Mouse (Mus musculus): ENCODE results near the gene Tmem256. TPM values are rescaled to one million over a fixed set of nuclear protein-coding genes. Genes with fewer than 3 reads are reported as not detected.
"Not testable (repeated sequence)": the region's sequence is repeated elsewhere in the genome, so short reads cannot be mapped to it uniquely, and the experiment has no call there.

Gene Tmem256
- total and polyA plus RNA-seq, 3 experiments, result 202 to 513 (median 434) TPM

- no peak for ATAC-seq (ENCODE audit: extremely low read depth, insufficient number of reproducible peaks, low FRiP score, poor library complexity, severe bottlenecking)
- H3K9me3 ChIP-seq (replicated peaks), result no peaks in the 10 kb centered on the region
- DNase-seq (ENCODE audit: low spot score), result no peak
- TF ChIP-seq GATA1 (IDR thresholded peaks at IDR 0.05; ENCODE audit: borderline replicate concordance, low read length) (no peak), TAL1 (conservative IDR thresholded peaks at IDR 0.05; ENCODE audit: low read depth, low read length) (no peak), POLR2AphosphoS5 (IDR thresholded peaks at IDR 0.05; ENCODE audit: insufficient replicate concordance, low read depth, low read length) (no peak), GATA2 (IDR thresholded peaks at IDR 0.05; ENCODE audit: borderline replicate concordance, low read depth, low read length) (no peak), CTCF (IDR thresholded peaks at IDR 0.05; ENCODE audit: low read depth, low read length) (no peak)
- H3K4me1 ChIP-seq (ENCODE audit: insufficient read depth, low read depth, low read length), result peaks cover 35% of the 10 kb centered on the region
- H3K36me3 ChIP-seq (replicated peaks), result no peaks in the 10 kb centered on the region
- H3K4me3 ChIP-seq (ENCODE audit: low read depth, low read length), result no peak within 1 kb of the TSS
- peaks cover 27% of the 10 kb centered on the region for H3K27me3 ChIP-seq (ENCODE audit: insufficient read depth, low read length)
Observed at GRCm38 (mm10) chr11:69858113-69858998, 20.0 kb downstream of the Tmem256 start, which contains the start of gene Tnk1. TSS of gene Tnk1 (minus strand) at chr11:69858730.

GRCm38 (mm10) chr11:69863729-69864128, 25.4 kb downstream of the Tmem256 start:
- H3K36me3 ChIP-seq (replicated peaks); H3K9me3 ChIP-seq (replicated peaks); DNase-seq (ENCODE audit: low spot score); H3K4me3 ChIP-seq (ENCODE audit: low read depth, low read length); ATAC-seq (ENCODE audit: extremely low read depth, insufficient number of reproducible peaks, low FRiP score, poor library complexity, severe bottlenecking): not testable (repeated sequence)
- peaks cover 36% of the 10 kb centered on the region for H3K27me3 ChIP-seq (ENCODE audit: insufficient read depth, low read length)
- peaks cover 12% of the 10 kb centered on the region for H3K4me1 ChIP-seq (ENCODE audit: insufficient read depth, low read depth, low read length)

DNA sequence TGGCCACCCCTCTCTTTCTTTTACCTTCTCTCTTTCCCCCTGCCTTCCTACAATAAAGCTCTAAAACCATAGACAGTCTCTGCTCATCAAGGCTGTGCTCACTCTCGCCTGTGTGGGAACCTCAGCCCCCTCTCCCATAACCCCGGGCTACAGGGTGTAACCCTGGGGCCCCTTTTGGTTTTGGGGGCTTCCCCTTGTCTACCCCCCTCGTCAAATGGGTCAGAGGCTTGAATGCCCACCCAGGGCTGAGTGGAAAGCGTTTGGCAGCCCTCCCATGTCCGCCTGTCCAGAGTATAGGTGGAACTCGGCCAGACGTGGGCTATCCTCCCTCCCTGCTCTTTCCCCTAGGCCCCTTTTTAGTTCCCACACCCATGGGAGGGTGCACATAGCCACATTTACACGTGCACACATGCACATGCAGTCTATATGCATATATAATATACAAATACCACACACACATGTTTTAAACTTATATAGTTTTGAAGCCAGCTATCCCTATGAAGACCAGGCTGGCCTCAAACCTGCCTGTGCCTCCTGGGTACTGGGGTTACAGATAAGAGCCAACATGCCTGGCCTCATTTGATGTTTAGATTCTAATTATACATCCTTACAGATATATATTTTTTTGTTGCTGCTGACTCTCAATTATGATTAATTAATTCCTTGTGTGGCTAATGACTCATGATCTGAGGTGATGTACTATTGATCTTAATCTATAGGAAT, 26.0 kb downstream of the Tmem256 start:
- peaks cover 12% of the 10 kb centered on the region for H3K4me1 ChIP-seq (ENCODE audit: insufficient read depth, low read depth, low read length)
- no peak for TF ChIP-seq POLR2AphosphoS5 (IDR thresholded peaks at IDR 0.05; ENCODE audit: insufficient replicate concordance, low read depth, low read length)
- no peak for TF ChIP-seq TAL1 (conservative IDR thresholded peaks at IDR 0.05; ENCODE audit: low read depth, low read length)
- TF ChIP-seq GATA2 (IDR thresholded peaks at IDR 0.05; ENCODE audit: borderline replicate concordance, low read depth, low read length), result no peak
- no peak for TF ChIP-seq CTCF (IDR thresholded peaks at IDR 0.05; ENCODE audit: low read depth, low read length)
- no peak for TF ChIP-seq GATA1 (IDR thresholded peaks at IDR 0.05; ENCODE audit: borderline replicate concordance, low read length)
- no peaks in the 10 kb centered on the region for H3K9me3 ChIP-seq (replicated peaks)
- no peak for ATAC-seq (ENCODE audit: extremely low read depth, insufficient number of reproducible peaks, low FRiP score, poor library complexity, severe bottlenecking)
- peaks cover 36% of the 10 kb centered on the region for H3K27me3 ChIP-seq (ENCODE audit: insufficient read depth, low read length)
- DNase-seq (ENCODE audit: low spot score), result no peak
- no peak overlapping the region for H3K4me3 ChIP-seq (ENCODE audit: low read depth, low read length)
- no peaks in the 10 kb centered on the region for H3K36me3 ChIP-seq (replicated peaks)

DNA sequence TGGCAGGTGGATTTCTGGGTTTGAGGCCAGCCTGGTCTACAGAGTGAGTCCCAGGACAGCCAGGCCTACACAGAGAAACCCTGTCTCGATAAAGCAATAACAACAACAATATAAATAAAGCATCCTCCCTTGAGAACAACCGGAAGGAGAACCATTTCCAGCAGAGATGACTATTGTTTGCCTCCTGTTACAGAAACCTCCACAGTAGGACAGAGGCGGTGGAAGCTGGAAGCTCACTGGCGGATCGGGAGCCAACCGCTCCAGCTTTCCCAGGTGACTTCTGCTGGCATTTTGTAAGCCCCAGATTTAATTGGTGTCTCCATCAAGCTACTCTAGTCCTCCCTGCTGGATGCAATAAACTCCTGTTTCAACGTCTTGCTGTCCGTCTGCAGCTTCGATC, 27.2 kb downstream of the Tmem256 start:
- Histone ChIP-seq H3K9me3 (replicated peaks) (no peaks in the 10 kb centered on the region), H3K36me3 (replicated peaks) (no peaks in the 10 kb centered on the region), H3K4me3 (ENCODE audit: low read depth, low read length) (no peak overlapping the region), H3K27me3 (ENCODE audit: insufficient read depth, low read length) (peaks cover 33% of the 10 kb centered on the region), H3K4me1 (ENCODE audit: insufficient read depth, low read depth, low read length) (peaks cover 12% of the 10 kb centered on the region)
- DNase-seq (ENCODE audit: low spot score) (no peak), ATAC-seq (ENCODE audit: extremely low read depth, insufficient number of reproducible peaks, low FRiP score, poor library complexity, severe bottlenecking) (no peak)
- TF ChIP-seq TAL1 (conservative IDR thresholded peaks at IDR 0.05; ENCODE audit: low read depth, low read length) (no peak), GATA2 (IDR thresholded peaks at IDR 0.05; ENCODE audit: borderline replicate concordance, low read depth, low read length) (no peak), CTCF (IDR thresholded peaks at IDR 0.05; ENCODE audit: low read depth, low read length) (no peak), POLR2AphosphoS5 (IDR thresholded peaks at IDR 0.05; ENCODE audit: insufficient replicate concordance, low read depth, low read length) (no peak), GATA1 (IDR thresholded peaks at IDR 0.05; ENCODE audit: borderline replicate concordance, low read length) (no peak)

DNA sequence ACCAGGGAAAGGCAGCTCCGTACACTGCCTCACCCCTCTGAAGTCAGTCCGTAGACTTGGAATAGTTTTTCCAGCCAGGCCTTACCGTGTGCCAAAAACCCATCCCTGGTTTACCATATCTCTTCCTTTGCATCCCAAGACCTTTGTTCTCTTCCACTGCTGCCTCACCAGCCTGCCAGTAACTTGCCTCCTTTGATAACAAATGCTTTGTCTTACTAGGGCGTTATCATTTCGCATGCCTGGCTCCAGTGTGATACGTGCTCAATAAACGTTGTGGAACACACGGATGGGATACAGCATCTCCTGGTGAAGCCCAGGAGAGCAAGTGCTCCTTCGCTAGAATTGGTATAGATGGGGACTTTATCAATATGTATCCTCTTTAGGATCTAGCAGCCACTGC, 29.0 kb downstream of the Tmem256 start:
- H3K9me3 ChIP-seq (replicated peaks), result no peaks in the 10 kb centered on the region
- no peaks in the 10 kb centered on the region for H3K36me3 ChIP-seq (replicated peaks)
- H3K27me3 ChIP-seq (ENCODE audit: insufficient read depth, low read length), result peaks cover 39% of the 10 kb centered on the region
- DNase-seq (ENCODE audit: low spot score) (no peak), ATAC-seq (ENCODE audit: extremely low read depth, insufficient number of reproducible peaks, low FRiP score, poor library complexity, severe bottlenecking) (no peak)
- no peak for TF ChIP-seq TAL1 (conservative IDR thresholded peaks at IDR 0.05; ENCODE audit: low read depth, low read length)
- no peak overlapping the region for H3K4me3 ChIP-seq (ENCODE audit: low read depth, low read length)
- peaks cover 12% of the 10 kb centered on the region for H3K4me1 ChIP-seq (ENCODE audit: insufficient read depth, low read depth, low read length)

DNA sequence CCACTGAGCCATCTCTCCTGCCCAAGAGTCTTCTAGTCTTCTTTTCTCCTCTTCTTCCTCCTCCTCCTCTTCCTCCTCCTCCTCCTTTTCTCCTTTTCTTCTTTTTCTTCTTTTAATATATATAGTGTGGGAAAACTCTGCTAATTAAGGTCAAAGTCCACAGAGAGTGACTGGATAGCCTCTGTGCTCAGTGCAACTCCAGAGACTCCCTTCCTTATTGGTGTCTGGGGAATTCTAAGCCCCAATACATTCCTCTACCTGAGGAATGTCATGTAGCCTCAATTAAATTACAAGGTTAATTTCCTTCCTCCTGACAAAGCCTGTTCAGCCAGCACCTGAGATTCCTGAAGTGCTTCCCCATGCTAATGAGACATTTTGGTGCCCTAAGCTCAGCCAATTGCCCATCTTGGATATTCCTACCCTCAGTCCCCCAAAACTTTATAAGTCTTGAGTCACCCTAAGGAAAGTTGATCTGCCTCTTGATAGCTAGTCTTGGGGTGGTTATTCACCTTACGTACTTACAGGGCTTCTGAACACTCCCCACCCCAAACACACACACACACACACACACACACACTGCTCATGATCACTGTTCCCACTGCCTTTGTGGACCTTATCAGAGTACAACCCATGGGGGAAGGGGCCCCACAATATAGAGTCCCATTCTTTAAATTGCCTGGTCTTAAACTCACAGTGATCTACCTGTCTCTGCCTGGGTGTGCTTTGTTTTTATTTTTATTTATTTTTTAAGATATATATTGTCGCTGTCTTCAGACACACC, 32.2 kb downstream of the Tmem256 start:
- DNase-seq (ENCODE audit: low spot score), result no peak
- Histone ChIP-seq H3K36me3 (replicated peaks) (no peaks in the 10 kb centered on the region), H3K27me3 (ENCODE audit: insufficient read depth, low read length) (peaks cover 43% of the 10 kb centered on the region), H3K4me1 (ENCODE audit: insufficient read depth, low read depth, low read length) (peaks cover 8% of the 10 kb centered on the region; the same call in 1 of the 2 replicates), H3K4me3 (ENCODE audit: low read depth, low read length) (no peak overlapping the region), H3K9me3 (replicated peaks) (no peaks in the 10 kb centered on the region)
- no peak for TF ChIP-seq GATA2 (IDR thresholded peaks at IDR 0.05; ENCODE audit: borderline replicate concordance, low read depth, low read length)
- no peak for TF ChIP-seq GATA1 (IDR thresholded peaks at IDR 0.05; ENCODE audit: borderline replicate concordance, low read length)
- TF ChIP-seq POLR2AphosphoS5 (IDR thresholded peaks at IDR 0.05; ENCODE audit: insufficient replicate concordance, low read depth, low read length), result no peak
- TF ChIP-seq CTCF (IDR thresholded peaks at IDR 0.05; ENCODE audit: low read depth, low read length), result no peak
- TF ChIP-seq TAL1 (conservative IDR thresholded peaks at IDR 0.05; ENCODE audit: low read depth, low read length), result no peak
- ATAC-seq (ENCODE audit: extremely low read depth, insufficient number of reproducible peaks, low FRiP score, poor library complexity, severe bottlenecking), result no peak
